Mouse (Mus musculus) CD8-positive naive resting alpha-beta T cell, adult 57 days (primary cell): Measurements from ENCODE around the gene Prkcd. TPM values are rescaled to one million over a fixed set of nuclear protein-coding genes. Genes with fewer than 3 reads are reported as not detected.

ENCODE experiments used
- total RNA-seq: library from RNA; stranded (reverse); gene quantifications from one replicate; pipeline ENCODE4 v1.2.4, GENCODE M21; 2023

Gene Prkcd
- 132 TPM for total RNA-seq

GRCm38 (mm10) chr14:30625856-30626726 lies at the start of gene Prkcd:
Gene Prkcd, minus strand, starts transcription at chr14:30626210.

GRCm38 (mm10) chr14:30653943-30654659 lies 28.1 kb upstream of the Prkcd start, which contains the start of gene Rft1:
Gene Rft1, plus strand, starts transcription at chr14:30654360.

GRCm38 (mm10) chr14:30548131-30548720 lies 77.8 kb downstream of the Prkcd start, which contains the start of gene Tkt:
Gene Tkt, plus strand, starts transcription at chr14:30548359.

Other genes starting within 250 kb of the Prkcd start
- 54.6 TPM for gene Dcp1a, start 146.7 kb downstream of the Prkcd start, total RNA-seq
- 0.80 TPM for gene Cacna1d, start 134.8 kb downstream of the Prkcd start, total RNA-seq
- gene Tkt, start 77.9 kb downstream of the Prkcd start, total RNA-seq, result 149 TPM
- 18.2 TPM for gene Rft1, start 28.1 kb upstream of the Prkcd start, total RNA-seq
- 13.0 TPM for gene Sfmbt1, start 88.6 kb upstream of the Prkcd start, total RNA-seq
- 14.2 TPM for gene Tmem110, start 199.4 kb upstream of the Prkcd start, total RNA-seq